Mouse (Mus musculus) G1E (cell line): ENCODE measurements around the gene Creb3l1.

Experiments used
- CTCF ChIP-seq: IDR thresholded peaks from 2 replicates; pipeline ENCODE4 v1.5.1; 2012; ENCODE audit warnings: low read depth, low read length, inconsistent platforms, mixed read lengths
- GATA1 ChIP-seq: IDR thresholded peaks from 2 replicates; pipeline ENCODE4 v1.6.1; 2012; ENCODE audit warnings: borderline replicate concordance, low read length, inconsistent platforms, mixed read lengths
- GATA2 ChIP-seq: IDR thresholded peaks from 2 replicates; pipeline ENCODE4 v1.6.1; 2012; ENCODE audit warnings: low read depth, low read length, inconsistent platforms, borderline replicate concordance
- TAL1 ChIP-seq: conservative IDR thresholded peaks from 2 replicates; pipeline ENCODE4 v1.6.1; 2012; ENCODE audit warnings: low read depth, low read length, inconsistent platforms, mixed read lengths

- TF ChIP-seq CTCF (no peak), GATA2 (no peak), GATA1 (no peak), TAL1 (no peak)
These were observed 37.0 kb upstream of the Creb3l1 start for GRCm38 (mm10) chr2:92061337-92061736.
